Mouse (Mus musculus): Measurements from ENCODE around the gene Tomm70a.

Gene Tomm70a

DNA sequence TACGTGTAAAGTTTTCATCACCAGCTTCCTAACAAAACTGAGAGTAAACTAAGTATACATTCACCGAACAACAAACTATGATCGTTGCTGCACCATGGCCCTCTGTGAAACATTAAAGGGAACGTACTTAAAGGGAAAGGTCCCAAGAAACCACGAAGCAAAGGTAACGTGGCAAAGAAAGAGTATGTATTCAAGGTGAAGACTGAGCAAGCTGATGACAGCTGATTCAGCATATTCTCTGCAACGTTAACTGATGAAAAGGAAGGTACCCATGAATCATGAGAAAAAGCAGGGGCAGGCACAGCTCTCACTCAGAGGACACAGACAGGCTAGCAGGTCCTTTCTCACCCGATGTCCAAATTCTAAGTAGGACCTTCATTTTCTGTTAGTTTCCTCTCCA, 68.9 kb downstream of the Tomm70a start:
- DNase-seq (ENCODE audit: low read depth, low spot score) = no peak

DNA sequence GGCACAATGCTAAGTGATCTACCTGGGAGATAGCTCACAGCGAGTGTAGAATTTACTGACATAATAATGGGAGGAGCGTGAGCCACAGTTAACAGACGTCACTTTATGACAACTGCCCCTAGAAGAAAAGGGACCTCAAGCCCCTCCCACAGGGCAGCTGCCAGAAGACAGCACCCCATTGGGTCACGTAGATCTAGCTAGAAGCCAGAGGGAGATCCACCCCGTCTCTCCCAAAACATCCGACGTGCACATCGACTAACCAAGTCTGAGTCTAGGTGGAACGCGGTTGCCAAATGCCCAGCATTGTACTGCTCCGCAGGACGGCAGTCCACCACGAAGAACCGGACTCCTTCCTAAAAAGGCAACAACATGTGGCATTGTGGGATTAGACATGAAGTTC, 69.7 kb downstream of the Tomm70a start:
- DNase-seq (ENCODE audit: low read depth, low spot score) = no peak

- DNase-seq (ENCODE audit: low read depth, low spot score) = no peak
These were observed 75.1 kb downstream of the Tomm70a start for GRCm38 (mm10) chr16:57196590-57196989.

GRCm38 (mm10) chr16:57197281-57197680, 75.8 kb downstream of the Tomm70a start:
- DNase-seq (ENCODE audit: low read depth, low spot score) = peak; percentile 43
